Mouse (Mus musculus): ENCODE results near the gene Il23a. TPM values are rescaled to one million over a fixed set of nuclear protein-coding genes. Genes with fewer than 3 reads are reported as not detected.
A peak's percentile ranks its signal among the peaks of the same experiment; 100 is the strongest.
"Not testable (repeated sequence)": the region's sequence is repeated elsewhere in the genome, so short reads cannot be mapped to it uniquely, and the experiment has no call there.

Gene Il23a
- total RNA-seq, 1 experiment from 2014 or later, result not detected

- no peak for DNase-seq
These were observed 34.9 kb downstream of the Il23a start for GRCm38 (mm10) chr10:128263393-128264310.

- no peak for DNase-seq
These were observed 36.3 kb downstream of the Il23a start for GRCm38 (mm10) chr10:128262300-128262699.

GRCm38 (mm10) chr10:128260376-128260775 is 38.2 kb downstream of the Il23a start:
- not testable (repeated sequence) for DNase-seq

GRCm38 (mm10) chr10:128259946-128260345 is 38.6 kb downstream of the Il23a start:
- DNase-seq, result no peak

- no peak for DNase-seq
These were observed 39.6 kb downstream of the Il23a start for GRCm38 (mm10) chr10:128258953-128259352.

- no peak for DNase-seq
These were observed 42.2 kb downstream of the Il23a start for GRCm38 (mm10) chr10:128256328-128256727.

- no peak for DNase-seq
These were observed 42.6 kb downstream of the Il23a start for GRCm38 (mm10) chr10:128255925-128256324.

GRCm38 (mm10) chr10:128253677-128254255 is 44.8 kb downstream of the Il23a start, which contains the start of gene Apon:
Gene Apon, plus strand, starts transcription at chr10:128254096.
- peak; percentile 46 for DNase-seq

GRCm38 (mm10) chr10:128250565-128250964 is 48.0 kb downstream of the Il23a start:
- no peak for DNase-seq

- DNase-seq, result peak; percentile 60
These were observed 51.4 kb downstream of the Il23a start for GRCm38 (mm10) chr10:128247020-128247732.

Other genes starting within 250 kb of the Il23a start
- gene Ptges3, start 239.8 kb downstream of the Il23a start, total RNA-seq (2021), result 157 and 172 TPM in 2 replicates
- 4,143 and 4,276 TPM in 2 replicates for gene Atp5b, start 215.5 kb downstream of the Il23a start, total RNA-seq (2021)
- gene Baz2a, start 207.2 kb downstream of the Il23a start, total RNA-seq (2021), result 44.3 and 51.5 TPM in 2 replicates
- gene Rbms2, start 118.5 kb downstream of the Il23a start, total RNA-seq (2021), result 73.9 and 78.9 TPM in 2 replicates
- gene Gls2, start 104.3 kb downstream of the Il23a start, total RNA-seq (2021), result 2.9 and 31.3 TPM in 2 replicates
- 18.9 and 21.5 TPM in 2 replicates for gene Spryd4, start 86.9 kb downstream of the Il23a start, total RNA-seq (2021)
- gene Mip, start 72.9 kb downstream of the Il23a start, total RNA-seq (2021), result not detected in 2 replicates
- gene Timeless, start 66.7 kb downstream of the Il23a start, total RNA-seq (2021), result 16.5 and 19.3 TPM in 2 replicates
- gene Apon, start 44.7 kb downstream of the Il23a start, total RNA-seq (2021), result 2.0 and 46.2 TPM in 2 replicates
- 10.4 and 138 TPM in 2 replicates for gene Apof, start 30.1 kb downstream of the Il23a start, total RNA-seq (2021)
- gene Stat2, start 28.2 kb downstream of the Il23a start, total RNA-seq (2021), result 22.0 and 25.3 TPM in 2 replicates
- 22.2 and 27.0 TPM in 2 replicates for gene Pan2, start 4.6 kb upstream of the Il23a start, total RNA-seq (2021)
- 150 and 152 TPM in 2 replicates for gene Cnpy2, start 23.7 kb upstream of the Il23a start, total RNA-seq (2021)
- gene Cs, start 39.0 kb upstream of the Il23a start, total RNA-seq (2021), result 918 and 1,019 TPM in 2 replicates
- 103 and 111 TPM in 2 replicates for gene Coq10a, start 70.2 kb upstream of the Il23a start, total RNA-seq (2021)
- gene Ankrd52, start 78.4 kb upstream of the Il23a start, total RNA-seq (2021), result 66.7 and 66.9 TPM in 2 replicates
- gene Slc39a5, start 102.5 kb upstream of the Il23a start, total RNA-seq (2021), result 0.78 TPM in 1 of 2 replicates, not detected in the other
- 59.8 and 65.2 TPM in 2 replicates for gene Nabp2, start 112.7 kb upstream of the Il23a start, total RNA-seq (2021)
- 38.4 and 40.2 TPM in 2 replicates for gene Rnf41, start 112.9 kb upstream of the Il23a start, total RNA-seq (2021)
- gene Smarcc2, start 160.5 kb upstream of the Il23a start, total RNA-seq (2021), result 107 and 108 TPM in 2 replicates
- gene Myl6, start 195.4 kb upstream of the Il23a start, total RNA-seq (2021), result 800 and 862 TPM in 2 replicates
- gene Myl6b, start 199.9 kb upstream of the Il23a start, total RNA-seq (2021), result 4.7 and 5.0 TPM in 2 replicates
- 28.5 and 36.9 TPM in 2 replicates for gene Esyt1, start 227.1 kb upstream of the Il23a start, total RNA-seq (2021)
- 12.6 and 13.5 TPM in 2 replicates for gene Zc3h10, start 249.0 kb upstream of the Il23a start, total RNA-seq (2021)

All from adrenal gland, postnatal 14 days (tissue).